Mouse (Mus musculus) hindbrain, embryonic 11.5 days (tissue): ENCODE data around the gene Pnpla2. TPM values are rescaled to one million over a fixed set of nuclear protein-coding genes. Genes with fewer than 3 reads are reported as not detected.

Source experiments
- ATAC-seq: fragments of 200-750 bp; cut with Nextera tagmentation; 2 replicates; pipeline ENCODE4 v1.8.0; 2017; ENCODE audit warnings: mild to moderate bottlenecking, moderate TSS enrichment, moderate library complexity; ENCODE audit not compliant: low FRiP score
- DNase-seq: peaks from one replicate; pipeline ENCODE4 v3.0.0-alpha.2; 2015; ENCODE audit warnings: low spot score
- H3K27ac ChIP-seq: fragments of 300-500 bp; sonication (generic); 2 replicates; pipeline ENCODE4 v1.5.1; 2014; ENCODE audit warnings: mild to moderate bottlenecking, low read depth, low read length
- H3K27me3 ChIP-seq: fragments of 300-500 bp; sonication (generic); 2 replicates; pipeline ENCODE4 v1.6.1; 2014; ENCODE audit warnings: mild to moderate bottlenecking, low read length, moderate library complexity, mixed read lengths; ENCODE audit not compliant: control insufficient read depth, insufficient read depth
- H3K36me3 ChIP-seq: fragments of 300-500 bp; sonication (generic); 2 replicates; pipeline ENCODE4 v1.6.1; 2014; ENCODE audit warnings: mild to moderate bottlenecking, low read length, moderate library complexity, mixed read lengths; ENCODE audit not compliant: control insufficient read depth, insufficient read depth
- H3K4me1 ChIP-seq: fragments of 300-500 bp; sonication (generic); replicated peaks from 2 replicates; pipeline ENCODE4 v1.6.1; 2014; ENCODE audit warnings: low read length, mixed read lengths; ENCODE audit not compliant: control insufficient read depth, insufficient read depth
- H3K4me2 ChIP-seq: fragments of 300-500 bp; sonication (generic); replicated peaks from 2 replicates; pipeline ENCODE4 v1.6.1; 2014; ENCODE audit warnings: mild to moderate bottlenecking, low read depth, low read length
- H3K4me3 ChIP-seq: fragments of 300-500 bp; sonication (generic); 2 replicates; pipeline ENCODE4 v1.5.1; 2014; ENCODE audit warnings: low read depth, low read length
- H3K9ac ChIP-seq: fragments of 300-500 bp; sonication (generic); 2 replicates; pipeline ENCODE4 v1.6.1; 2014; ENCODE audit warnings: low read depth, low read length
- H3K9me3 ChIP-seq: fragments of 300-500 bp; sonication (generic); 2 replicates; pipeline ENCODE4 v1.6.1; 2016; ENCODE audit warnings: low read length; ENCODE audit not compliant: control insufficient read depth
- WGBS: fragments of 180-500 bp; shearing (Covaris S2); extraction: QIAGEN DNeasy Blood & Tissue Kit; methylation state at CpG from one replicate; pipeline ENCODE4 v1.1.7; 2014; 5-methylcytosine and 5-hydroxymethylcytosine counted together
- polyA plus RNA-seq: library from polyadenylated mRNA; unstranded; fragments of >200 nt; fragmentation: Nextera tagmentation; extraction: Ambion mirVana; gene quantifications from 2 replicates; pipeline ENCODE4 v1.2.1, GENCODE M21; 2014

Pnpla2 gene
- polyA plus RNA-seq, 1 experiment from 2014 or later, result 14.2 TPM

DNA sequence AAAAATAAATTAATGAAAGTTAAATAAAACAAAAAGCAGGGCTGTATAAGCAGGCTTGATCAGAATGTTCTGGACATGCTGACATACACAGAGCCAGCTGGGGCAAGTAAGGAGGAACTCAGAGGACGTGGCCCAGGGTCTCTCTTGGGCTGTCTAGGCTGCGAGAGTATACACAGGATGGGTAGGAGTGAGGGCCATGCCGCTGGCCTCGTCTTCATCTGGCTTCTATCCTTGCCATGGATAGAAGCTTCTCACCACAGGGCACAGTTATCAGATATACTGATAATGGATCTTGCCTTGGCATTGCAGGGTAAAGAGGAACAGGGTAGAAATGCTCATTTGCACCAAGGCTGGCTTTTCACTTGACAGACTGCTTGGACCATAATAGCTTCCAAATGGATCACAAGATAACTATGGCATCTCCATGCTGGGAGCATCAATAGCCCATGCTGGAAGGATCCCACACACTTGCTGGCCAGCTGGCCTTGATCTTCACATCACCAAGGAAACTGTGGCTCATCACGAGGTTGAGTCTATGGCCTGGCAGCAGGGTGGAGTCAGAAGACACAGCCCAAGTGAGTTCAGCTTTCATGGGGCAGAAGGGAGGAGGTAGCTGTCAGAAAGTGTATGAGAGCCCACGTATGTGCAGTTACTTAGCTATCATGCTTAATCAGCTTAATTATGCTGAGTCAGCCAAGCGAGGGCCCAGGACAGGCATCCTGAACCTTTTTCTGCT, 47.0 kb downstream of the Pnpla2 start:
- DNase-seq (no peak), ATAC-seq (no peak)
- 89% methylated on average over 7 of the region's 7 CpGs for WGBS
- H3K4me3 ChIP-seq, result no peak overlapping the region
- no peak overlapping the region for H3K27ac ChIP-seq
- no peaks in the 10 kb centered on the region for H3K4me1 ChIP-seq
- H3K36me3 ChIP-seq, result no peaks in the 10 kb centered on the region
- no peak overlapping the region for H3K9ac ChIP-seq
- no peaks in the 10 kb centered on the region for H3K27me3 ChIP-seq
- no peaks in the 10 kb centered on the region for H3K9me3 ChIP-seq
- H3K4me2 ChIP-seq, result no peak overlapping the region

DNA sequence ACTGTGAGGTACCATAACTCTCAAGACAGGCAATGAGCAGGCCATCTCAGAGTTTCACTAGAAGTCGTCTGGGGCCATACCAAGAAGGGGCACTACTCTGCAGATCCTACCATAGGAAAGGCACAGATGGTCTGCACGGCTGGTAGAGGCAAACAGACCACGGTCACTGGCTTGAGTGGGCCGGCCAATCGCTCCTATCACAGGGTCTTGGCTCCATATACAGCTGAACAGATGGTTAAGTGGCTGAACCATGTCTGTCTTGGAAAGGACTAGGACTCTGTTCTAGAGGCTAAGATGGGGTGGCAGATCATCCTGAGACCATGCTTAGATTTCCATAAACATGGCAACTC, 47.5 kb downstream of the Pnpla2 start:
- DNase-seq, result no peak
- WGBS, result 93% methylated on average over 5 of the region's 5 CpGs
- H3K4me2 ChIP-seq, result no peak overlapping the region
- no peaks in the 10 kb centered on the region for H3K36me3 ChIP-seq
- H3K4me1 ChIP-seq, result no peaks in the 10 kb centered on the region
- no peak overlapping the region for H3K27ac ChIP-seq
- ATAC-seq, result no peak
- no peaks in the 10 kb centered on the region for H3K9me3 ChIP-seq
- no peaks in the 10 kb centered on the region for H3K27me3 ChIP-seq
- H3K9ac ChIP-seq, result no peak overlapping the region
- H3K4me3 ChIP-seq, result no peak overlapping the region

DNA sequence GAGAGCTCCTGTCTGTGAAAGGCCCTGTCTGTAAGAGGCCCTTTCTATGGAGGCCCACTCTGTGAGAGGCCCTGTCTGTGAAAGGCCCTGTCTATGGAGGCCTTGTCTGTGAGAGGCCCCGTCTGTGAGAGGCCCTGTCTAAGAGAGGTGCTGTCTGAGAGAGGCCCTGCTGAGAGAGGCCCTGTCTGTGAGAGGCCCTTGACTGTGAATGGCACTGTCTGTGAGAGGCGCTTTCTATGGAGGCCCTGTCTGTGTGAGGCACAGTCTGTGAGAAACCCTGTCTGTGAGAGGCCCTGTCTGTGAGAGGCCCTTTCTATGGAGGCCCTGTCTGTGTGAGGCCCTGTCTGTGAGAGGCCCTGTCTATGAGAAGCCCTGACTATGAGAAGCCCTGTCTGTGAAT, 51.3 kb downstream of the Pnpla2 start:
- no peak overlapping the region for H3K9ac ChIP-seq
- H3K4me1 ChIP-seq, result no peaks in the 10 kb centered on the region
- no peak for DNase-seq
- H3K27ac ChIP-seq, result no peak overlapping the region
- H3K36me3 ChIP-seq, result no peaks in the 10 kb centered on the region
- no peak overlapping the region for H3K4me2 ChIP-seq
- no peak overlapping the region for H3K4me3 ChIP-seq
- no peaks in the 10 kb centered on the region for H3K9me3 ChIP-seq
- no peaks in the 10 kb centered on the region for H3K27me3 ChIP-seq
- ATAC-seq, result no peak
- WGBS, result 79% methylated on average over 2 of the region's 2 CpGs

DNA sequence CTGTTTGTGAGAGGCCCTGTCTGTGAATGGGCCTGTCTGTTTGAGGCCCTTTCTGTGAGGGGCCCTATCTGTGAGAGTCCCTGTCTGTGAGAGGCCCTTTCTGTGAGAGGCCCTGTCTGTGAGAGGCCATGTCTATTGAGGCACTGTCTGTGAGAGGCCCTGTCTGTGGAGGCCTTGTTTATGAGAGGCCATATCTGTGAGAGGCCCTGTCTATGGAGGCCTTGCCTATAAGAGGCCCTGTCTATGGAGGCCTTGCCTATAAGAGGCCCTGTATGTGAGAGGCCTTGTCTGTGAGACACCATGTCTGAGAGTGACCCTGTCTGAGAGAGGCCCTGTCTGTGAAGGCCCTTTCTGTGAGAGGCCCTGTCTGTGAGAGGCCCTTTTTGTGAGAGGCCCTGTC, 53.2 kb downstream of the Pnpla2 start:
- H3K9me3 ChIP-seq, result no peaks in the 10 kb centered on the region
- no peak; the same call in 1 of the 2 replicates for ATAC-seq

DNA sequence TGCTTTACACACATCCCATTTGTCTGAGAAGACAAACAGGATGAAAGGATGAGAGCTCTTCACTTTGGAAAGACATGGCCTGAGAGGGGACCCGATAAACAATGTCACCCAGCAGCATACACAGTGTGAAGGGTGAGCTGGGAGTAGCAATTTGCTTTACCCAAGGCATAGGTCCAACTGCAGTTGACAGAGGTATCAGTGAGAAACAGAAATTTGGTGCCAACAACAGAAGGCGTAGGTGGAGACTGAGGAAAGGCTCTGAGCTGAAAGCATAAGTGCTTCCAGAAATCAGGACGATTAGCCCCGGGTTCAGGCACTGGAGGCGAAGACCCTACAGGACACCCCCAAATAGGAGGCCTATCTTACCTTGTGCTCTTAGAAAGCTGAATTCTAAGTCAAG, 55.2 kb downstream of the Pnpla2 start:
- H3K4me2 ChIP-seq, result no peak overlapping the region
- WGBS, result 94% methylated on average over 5 of the region's 5 CpGs
- H3K4me3 ChIP-seq, result no peak overlapping the region
- H3K9me3 ChIP-seq, result no peaks in the 10 kb centered on the region
- H3K27ac ChIP-seq, result no peak overlapping the region
- DNase-seq (no peak), ATAC-seq (no peak)
- no peaks in the 10 kb centered on the region for H3K36me3 ChIP-seq
- H3K27me3 ChIP-seq, result no peaks in the 10 kb centered on the region
- no peaks in the 10 kb centered on the region for H3K4me1 ChIP-seq
- H3K9ac ChIP-seq, result no peak overlapping the region

More for the DNA sequence above, 53.2 kb downstream of the Pnpla2 start:
- H3K27me3 ChIP-seq, result no peaks in the 10 kb centered on the region
- no peaks in the 10 kb centered on the region for H3K4me1 ChIP-seq
- peak overlapping the region; percentile 31; the same call in 1 of the 2 replicates for H3K27ac ChIP-seq
- H3K4me3 ChIP-seq, result no peak overlapping the region
- no peak for DNase-seq
- H3K9ac ChIP-seq, result no peak overlapping the region
- H3K4me2 ChIP-seq, result no peak overlapping the region
- no peaks in the 10 kb centered on the region for H3K36me3 ChIP-seq

Other genes starting within 250 kb of the Pnpla2 start
- 2.3 and 3.3 TPM in 2 replicates for gene Lmntd2, start 241.1 kb upstream of the Pnpla2 start, polyA plus RNA-seq
- gene Rassf7, start 239.3 kb upstream of the Pnpla2 start, polyA plus RNA-seq, result 36.4 and 37.8 TPM in 2 replicates
- 67.1 and 78.6 TPM in 2 replicates for gene Phrf1, start 226.4 kb upstream of the Pnpla2 start, polyA plus RNA-seq
- gene Irf7, start 188.7 kb upstream of the Pnpla2 start, polyA plus RNA-seq, result 0.77 and 1.1 TPM in 2 replicates
- not detected in 2 replicates for gene Cdhr5, start 178.4 kb upstream of the Pnpla2 start, polyA plus RNA-seq
- gene Sct, start 176.1 kb upstream of the Pnpla2 start, polyA plus RNA-seq, result 4.8 and 5.1 TPM in 2 replicates
- gene Drd4, start 163.2 kb upstream of the Pnpla2 start, polyA plus RNA-seq, result 0.25 and 0.33 TPM in 2 replicates
- gene Deaf1, start 127.5 kb upstream of the Pnpla2 start, polyA plus RNA-seq, result 70.0 and 75.9 TPM in 2 replicates
- 29.7 and 31.9 TPM in 2 replicates for gene Tmem80, start 127.5 kb upstream of the Pnpla2 start, polyA plus RNA-seq
- 2.1 and 2.6 TPM in 2 replicates for gene Eps8l2, start 116.3 kb upstream of the Pnpla2 start, polyA plus RNA-seq
- 389 and 395 TPM in 2 replicates for gene Taldo1, start 63.0 kb upstream of the Pnpla2 start, polyA plus RNA-seq
- 43.3 and 48.1 TPM in 2 replicates for gene Gatd1, start 41.1 kb upstream of the Pnpla2 start, polyA plus RNA-seq
- 6.8 and 7.2 TPM in 2 replicates for gene Cend1, start 25.7 kb upstream of the Pnpla2 start, polyA plus RNA-seq
- gene Slc25a22, start 17.3 kb upstream of the Pnpla2 start, polyA plus RNA-seq, result 33.9 and 36.6 TPM in 2 replicates
- gene Pidd1, start 11.2 kb upstream of the Pnpla2 start, polyA plus RNA-seq, result 8.3 and 8.6 TPM in 2 replicates
- 870 and 939 TPM in 2 replicates for gene Rplp2, start 7.8 kb upstream of the Pnpla2 start, polyA plus RNA-seq
- 4.4 and 4.5 TPM in 2 replicates for gene Cracr2b, start 5.9 kb downstream of the Pnpla2 start, polyA plus RNA-seq
- gene Cd151, start 12.2 kb downstream of the Pnpla2 start, polyA plus RNA-seq, result 40.1 and 57.9 TPM in 2 replicates
- 71.5 and 74.0 TPM in 2 replicates for gene Polr2l, start 19.9 kb downstream of the Pnpla2 start, polyA plus RNA-seq
- gene Tspan4, start 20.0 kb downstream of the Pnpla2 start, polyA plus RNA-seq, result 29.6 and 31.4 TPM in 2 replicates
- gene Chid1, start 84.7 kb downstream of the Pnpla2 start, polyA plus RNA-seq, result 24.1 and 28.8 TPM in 2 replicates
- 67.1 and 77.4 TPM in 2 replicates for gene Ap2a2, start 107.0 kb downstream of the Pnpla2 start, polyA plus RNA-seq
- gene Muc6, start 200.1 kb downstream of the Pnpla2 start, polyA plus RNA-seq, result 0.17 TPM in 2 replicates
- gene Muc2, start 235.1 kb downstream of the Pnpla2 start, polyA plus RNA-seq, result 0.07 and 0.32 TPM in 2 replicates